ENCODE assay signal across 9 mouse cellular contexts in genomic region chr9:32158837-32159543, GRCm38 (mm10). TPM values are rescaled to one million over a fixed set of nuclear protein-coding genes. Genes with fewer than 3 reads are reported as not detected.
DNase-seq lines count a peak whose midpoint lies in the region; ATAC-seq and TF ChIP-seq lines count a peak whose summit lies in the region.
"Had no signal": no experiment of that assay in that cellular context is flagged by ENCODE, and none has a peak within 500 bp of the region (broad histone marks: within the 10 kb centered on the region; RNA-seq: fewer than 3 reads in every experiment).

No protein-coding gene starts in this region.

- H3K36me3 ChIP-seq in forebrain, embryonic 13.5 days (ENCODE audit: poor library complexity, severe bottlenecking): no peaks in the 10 kb centered on the region
- H3K36me3 ChIP-seq in small intestine, adult 2 months (ENCODE audit: control insufficient read depth, insufficient read depth, low read length): no peaks in the 10 kb centered on the region

- no peak overlapping the region for H3K27ac ChIP-seq in forebrain, embryonic 13.5 days
- H3K27ac ChIP-seq in small intestine, adult 2 months (ENCODE audit: insufficient read depth, low read depth, low read length): no peak overlapping the region

- H3K9ac ChIP-seq in forebrain, embryonic 13.5 days: no peak overlapping the region

- peak; percentile 60 for DNase-seq in Muller cell, postnatal 12 days (ENCODE audit: inconsistent ontology term)
- peak; percentile 59 for DNase-seq in c-Kit-positive CD71-positive TER-119-negative erythroid progenitor cells, embryonic 14.5 days (ENCODE audit: low read depth)
- DNase-seq in hindlimb bud, embryonic 11.5 days (ENCODE audit: extremely low spot score, low read depth, low spot score): peak; percentile 64
- peak; percentile 45 to 49 for DNase-seq in left cerebral cortex, postnatal 10 days (ENCODE audit: extremely low spot score in 1 of 2, low spot score in 2 of 2)

- intact Hi-C loops in left cerebral cortex, postnatal 10 days (cut with DNase I): loop anchor here (1.0 to 10.0 kb wide), 3 partner anchors 124 to 214 kb away; no protein-coding TSS in a partner anchor

- no peak overlapping the region for H3K4me2 ChIP-seq in forebrain, embryonic 13.5 days

- 21% methylated on average over 3 of the region's 3 CpGs for WGBS in forebrain, embryonic 13.5 days
- 30% methylated on average over 3 of the region's 3 CpGs for WGBS in small intestine, adult 2 months

- no peaks in the 10 kb centered on the region for H3K9me3 ChIP-seq in forebrain, embryonic 13.5 days (replicated peaks)
- H3K9me3 ChIP-seq: megakaryocyte, embryonic 14.5 days had no signal

- no peaks in the 10 kb centered on the region for H3K27me3 ChIP-seq in forebrain, embryonic 13.5 days
- no peaks in the 10 kb centered on the region for H3K27me3 ChIP-seq in small intestine, adult 2 months (ENCODE audit: control insufficient read depth, insufficient read depth, low read length)

- peak; percentile 83; the same call in 1 of the 2 replicates for TF ChIP-seq CTCF in small intestine, adult 2 months (IDR thresholded peaks at IDR 0.05; ENCODE audit: extremely low read depth, insufficient read length, insufficient replicate concordance, low read depth, low read length)

- no peak overlapping the region for H3K4me3 ChIP-seq in forebrain, embryonic 13.5 days
- H3K4me3 ChIP-seq in small intestine, adult 2 months (ENCODE audit: low read depth, low read length): no peak overlapping the region
- H3K4me3 ChIP-seq: megakaryocyte, embryonic 14.5 days had no signal

- no peak for TF ChIP-seq POLR2A in small intestine, adult 2 months (IDR thresholded peaks at IDR 0.05; ENCODE audit: low read depth, low read length)

- peak; percentile 80 for ATAC-seq in forebrain, embryonic 13.5 days
- ATAC-seq in megakaryocyte-erythroid progenitor cell, adult 5-6 weeks (replicated peaks; ENCODE audit: low FRiP score, low TSS enrichment, poor library complexity, severe bottlenecking): peak; percentile 79
- ATAC-seq in inflammation-experienced regulatory T-cells, adult 6 months: no peak

- H3K4me1 ChIP-seq in forebrain, embryonic 13.5 days: no peaks in the 10 kb centered on the region
- H3K4me1 ChIP-seq in small intestine, adult 2 months (ENCODE audit: control insufficient read depth, insufficient read depth, insufficient read length, low read length): no peaks in the 10 kb centered on the region
- H3K4me1 ChIP-seq: megakaryocyte, embryonic 14.5 days had no signal

RNA-seq across cellular contexts. Expression of gene Arhgap32, which starts 43.1 kb away (rescaled TPM):
- 7.3 and 7.5 TPM in 2 replicates for polyA plus RNA-seq in forebrain, embryonic 13.5 days (2015; fragmentation: Nextera tagmentation; extraction: Ambion mirVana)
- total RNA-seq in left cerebral cortex, postnatal 10 days (2021): 100 to 1,000 TPM; 277 to 288 TPM
- total RNA-seq in megakaryocyte-erythroid progenitor cell, adult 5-6 weeks (2014; fragmentation: Nextera tagmentation): 0.24 and 0.59 TPM in 2 replicates
- 0.38 and 10.4 TPM in 2 replicates for total RNA-seq in megakaryocyte-erythroid progenitor cell, adult 5-6 weeks (2017)
- 8.1 and 11.6 TPM in 2 replicates for polyA plus RNA-seq in small intestine, adult 2 months (2012; rRNA removed)
- polyA plus RNA-seq in inflammation-experienced regulatory T-cells, adult 6 months (2017; shearing (Covaris generic)): under 1 TPM in 1 of 3 experiments, not detected in 2; 0.17 TPM
